Mouse (Mus musculus) inflammation-experienced regulatory T-cells, adult 6 months (primary cell): ENCODE results near the gene Oosp1. TPM values are rescaled to one million over a fixed set of nuclear protein-coding genes. Genes with fewer than 3 reads are reported as not detected.

Experiments used
- ATAC-seq: one replicate; pipeline ENCODE4 v1.8.0; 2017
- polyA plus RNA-seq, 3 experiments: library from polyadenylated mRNA; unstranded; fragments of 100-300 nt; shearing (Covaris generic); gene quantifications; one replicate each; pipeline ENCODE4 v1.2.1; 2017

The Oosp1 gene
- polyA plus RNA-seq: not detected

DNA sequence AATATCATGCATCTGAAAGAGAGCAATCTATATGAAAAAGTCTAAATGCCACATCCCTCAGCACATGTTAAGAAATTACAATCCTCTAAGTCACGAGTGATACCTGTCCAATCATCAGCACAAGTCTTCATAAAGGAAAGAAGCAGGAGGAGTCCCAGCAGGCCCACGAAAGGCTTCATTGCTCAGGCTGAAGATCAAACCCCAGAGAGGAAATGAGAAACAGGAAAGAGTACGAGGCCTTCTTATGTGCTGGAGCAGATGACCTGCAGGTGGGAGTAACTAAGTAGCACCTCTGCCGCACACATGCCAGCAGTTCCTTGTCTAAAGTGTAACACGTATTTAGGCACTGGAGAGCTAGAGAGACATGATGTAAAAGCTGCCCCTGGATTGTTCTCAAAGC is at the start of gene Oosp1:
Gene Oosp1, minus strand, starts transcription at position 312 of the 400 bp plus-strand sequence.
- no peak for ATAC-seq

DNA sequence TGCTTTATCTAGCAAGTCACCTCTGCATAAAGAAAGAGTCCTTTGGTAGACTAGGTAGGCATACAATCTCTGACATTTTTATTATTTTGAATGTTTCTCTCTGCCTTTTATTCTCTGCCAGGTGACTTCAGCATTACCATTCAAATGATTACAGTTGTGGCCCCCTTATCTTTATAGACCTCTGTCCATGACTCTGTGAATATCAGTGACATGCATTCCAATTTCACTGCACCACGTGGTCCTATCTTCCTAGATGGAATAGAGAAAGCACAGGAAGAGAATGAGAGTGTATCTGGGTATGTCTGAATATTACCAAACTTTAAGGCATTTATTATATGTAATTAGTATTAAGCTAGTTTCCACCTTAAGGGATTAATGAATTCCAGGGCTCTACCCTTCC is 45.5 kb upstream of the Oosp1 start:
- ATAC-seq: no peak

DNA sequence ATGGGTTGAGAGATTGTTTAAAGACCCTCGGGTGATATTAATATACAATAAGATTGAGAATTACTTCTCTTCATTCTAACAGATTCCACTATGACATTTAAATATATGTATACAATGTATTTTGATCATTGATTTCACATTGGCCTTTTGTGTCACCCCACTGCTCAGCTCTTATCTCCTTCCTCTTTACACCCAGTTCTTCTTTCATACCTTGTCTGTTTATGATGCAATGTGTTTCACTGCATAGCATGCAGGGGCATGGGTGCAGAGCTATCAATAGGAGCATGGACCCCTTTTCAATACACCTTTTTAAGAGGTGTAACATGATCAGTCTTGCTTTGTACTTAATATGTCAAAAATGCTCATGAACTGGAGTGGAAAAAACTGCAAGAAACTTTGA is 39.3 kb upstream of the Oosp1 start:
- ATAC-seq: no peak

DNA sequence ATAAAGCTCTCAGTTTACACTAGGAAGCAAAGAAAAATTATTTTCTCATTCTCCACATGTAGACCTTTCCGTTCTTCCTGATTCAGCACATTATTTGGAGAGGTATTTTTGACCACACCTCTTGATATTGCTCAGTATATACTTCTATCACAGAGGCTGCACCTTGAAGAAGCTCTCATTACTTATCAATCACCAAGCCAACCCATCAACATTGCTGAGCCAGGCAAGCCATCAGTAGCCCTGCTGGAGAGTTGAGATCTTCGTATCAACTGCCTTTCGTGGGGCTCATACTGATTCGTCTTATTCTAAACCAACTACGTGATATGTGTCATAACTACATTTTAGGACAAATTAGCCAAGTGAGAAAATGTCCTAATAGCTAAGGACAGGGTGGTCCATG is 36.4 kb upstream of the Oosp1 start:
- ATAC-seq: no peak

DNA sequence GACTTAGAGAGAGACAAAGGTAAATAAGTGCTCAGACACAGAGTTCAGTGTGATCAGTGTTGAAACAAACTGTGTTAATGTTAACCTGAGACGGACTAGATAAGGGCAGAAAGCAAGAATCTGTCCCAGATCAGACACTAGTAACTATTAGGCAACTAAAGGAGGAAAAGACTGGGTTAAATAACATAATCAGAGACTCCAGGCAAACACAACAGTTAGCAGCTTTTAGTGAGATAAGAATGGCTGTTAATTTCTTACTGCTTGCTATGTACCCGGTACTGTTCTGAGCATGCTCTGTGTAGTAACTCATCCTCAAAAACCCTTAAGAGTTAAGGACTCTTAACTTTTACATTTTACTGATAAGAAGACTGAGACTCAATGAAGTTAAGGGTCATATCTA is 35.0 kb upstream of the Oosp1 start:
- no peak for ATAC-seq

DNA sequence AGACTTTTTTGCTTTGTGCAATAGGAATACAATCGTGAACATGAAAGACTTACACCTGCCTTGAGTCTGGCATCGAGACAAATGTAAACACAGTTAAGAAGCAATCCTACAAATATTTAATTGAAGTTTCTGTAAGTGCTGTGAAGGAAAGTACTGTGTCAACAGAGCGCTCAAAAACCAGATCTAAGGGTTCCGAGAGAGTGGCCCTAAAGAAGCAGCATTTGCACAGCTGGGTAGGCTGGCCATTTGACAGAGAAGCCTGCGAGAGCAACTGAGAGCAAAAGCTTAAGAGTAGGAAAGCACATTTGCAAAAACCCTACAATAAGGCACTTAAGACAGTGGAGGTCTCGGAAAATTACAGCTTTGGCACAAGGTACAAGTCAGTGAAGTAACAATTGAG is 33.3 kb upstream of the Oosp1 start:
- ATAC-seq: no peak

DNA sequence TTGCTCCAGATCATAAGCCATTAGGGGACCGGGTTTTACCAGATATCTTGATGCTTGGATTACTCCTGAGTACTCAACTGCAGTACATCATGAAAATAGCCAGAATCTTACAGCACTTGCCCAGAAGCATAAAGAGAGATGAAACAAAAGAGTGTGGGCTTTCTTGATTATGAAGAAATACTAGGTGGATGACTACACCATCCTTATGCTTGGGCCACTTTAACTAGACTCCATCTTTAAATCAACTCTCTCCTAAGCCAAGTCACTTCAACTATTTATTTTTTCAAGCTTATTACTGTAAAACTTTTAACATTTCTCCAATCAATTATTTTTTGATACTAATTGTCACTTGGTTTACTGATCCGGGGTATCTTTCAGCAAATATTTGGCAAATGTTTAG is 32.9 kb upstream of the Oosp1 start:
- ATAC-seq: no peak

DNA sequence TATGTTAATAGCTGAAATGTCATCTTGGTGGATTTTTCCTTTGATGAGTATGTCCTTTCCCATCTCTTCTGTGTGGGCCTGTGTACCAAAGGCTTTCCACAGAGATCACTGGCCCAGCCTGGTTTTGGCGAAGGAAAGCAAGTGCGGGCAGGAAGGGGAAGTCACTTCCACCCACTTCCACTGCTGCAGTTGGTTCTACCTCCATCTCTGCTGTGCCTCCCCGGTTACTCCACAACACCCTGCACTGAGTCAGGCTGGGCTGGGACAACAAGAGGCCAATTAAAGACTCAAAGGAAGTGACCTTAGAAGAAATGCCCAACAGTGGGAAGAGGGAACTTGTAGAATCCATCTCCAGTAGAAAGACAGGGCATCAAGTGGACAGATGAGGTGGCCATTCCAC is 29.1 kb upstream of the Oosp1 start:
- ATAC-seq: no peak

DNA sequence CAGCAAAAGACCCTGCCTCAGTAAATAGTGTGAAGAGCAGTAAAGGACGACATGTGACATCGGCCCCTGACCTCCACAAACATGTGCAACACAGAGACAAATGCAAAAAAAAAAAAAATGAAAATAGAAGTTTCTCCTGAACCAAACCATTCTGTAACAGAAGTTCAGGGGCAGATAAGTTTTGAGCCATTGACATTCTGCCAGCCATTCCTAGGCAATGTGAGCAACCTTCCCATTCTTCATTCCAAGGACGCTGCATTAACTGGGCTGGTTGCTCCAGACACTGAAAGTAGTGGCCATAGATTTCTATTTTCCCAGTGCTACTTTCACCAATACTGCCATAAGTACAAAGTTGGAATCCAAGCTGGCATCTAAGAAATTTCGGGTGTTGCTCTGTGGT is 21.5 kb upstream of the Oosp1 start:
- no peak for ATAC-seq

DNA sequence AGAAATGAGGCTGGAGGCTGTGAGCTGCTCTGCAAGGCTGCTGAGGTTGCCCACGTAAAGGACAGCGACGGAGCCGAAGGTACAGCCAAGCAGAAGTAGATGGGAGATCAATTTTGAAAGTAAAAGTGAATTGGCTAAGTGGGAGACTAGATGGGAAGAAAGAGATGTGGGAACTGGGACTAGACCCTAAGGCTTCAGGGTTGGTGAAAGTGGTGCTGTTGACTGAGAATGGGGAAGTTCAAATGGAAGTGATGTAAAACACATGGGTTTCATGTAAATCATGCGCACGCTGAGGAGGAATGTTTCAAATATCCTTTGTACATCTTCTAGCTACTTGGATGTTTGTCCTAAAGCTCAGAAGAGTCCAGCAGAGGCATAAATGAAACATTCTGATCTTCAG is 7.4 kb upstream of the Oosp1 start:
- ATAC-seq: no peak

DNA sequence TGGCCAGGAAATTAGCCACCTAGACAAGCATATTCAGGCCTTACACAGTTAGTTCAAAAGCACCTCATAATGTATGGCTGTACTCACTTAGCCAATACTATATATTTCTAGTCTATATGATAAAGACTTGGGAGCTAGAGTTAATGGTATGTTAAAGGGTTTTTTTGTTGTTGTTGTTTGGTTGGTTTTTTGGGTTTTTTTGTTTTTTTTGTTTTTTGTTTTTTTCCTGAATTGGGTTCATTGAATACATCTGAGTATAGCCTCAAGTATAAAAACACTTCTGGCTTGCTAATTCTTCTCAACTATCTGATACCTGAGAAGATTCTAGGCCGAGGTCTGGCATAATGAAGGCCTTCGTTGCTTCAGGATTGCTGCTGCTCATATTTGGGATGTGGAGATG is 5.8 kb upstream of the Oosp1 start, which contains the start of gene Oosp3:
Gene Oosp3, plus strand, starts transcription at position 301 of the 400 bp plus-strand sequence.
- no peak for ATAC-seq

DNA sequence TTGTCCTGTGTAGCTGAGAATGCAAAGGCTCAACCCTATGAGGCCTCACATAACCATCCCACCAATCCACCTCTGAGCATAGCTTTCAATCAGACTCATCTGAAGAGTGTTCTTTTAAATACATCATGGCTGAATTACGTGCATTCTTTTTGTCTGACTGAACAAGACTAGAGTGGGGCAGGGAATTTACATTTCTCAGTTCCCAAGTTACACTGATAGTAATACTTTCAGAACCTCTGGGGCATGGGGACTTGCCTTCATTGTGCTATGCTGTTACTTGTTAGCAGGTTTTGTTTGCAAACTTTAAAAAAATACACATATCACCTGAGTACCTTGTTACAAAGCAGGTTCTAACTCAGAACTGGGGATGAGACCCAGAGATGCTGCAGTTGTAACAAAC is 504 bp upstream of the Oosp1 start:
- ATAC-seq: no peak

DNA sequence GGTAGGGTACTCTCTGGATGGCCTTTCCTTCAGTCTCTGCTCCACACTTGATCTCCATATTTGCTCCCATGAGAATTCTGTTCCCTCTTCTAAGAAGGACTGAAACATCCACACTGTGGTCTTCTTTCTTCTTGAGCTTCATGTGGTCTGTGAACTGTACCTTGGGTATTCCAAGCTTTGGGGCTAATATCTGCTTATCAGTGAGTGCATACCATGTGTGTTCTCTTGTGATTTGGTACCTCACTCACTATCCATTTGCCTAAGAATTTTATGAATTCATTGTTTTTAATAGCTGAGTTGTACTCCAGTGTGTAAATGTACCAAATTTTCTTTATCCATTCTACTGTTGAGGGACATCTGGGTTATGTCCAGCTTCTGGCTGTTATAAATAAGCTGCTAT is 29.4 kb downstream of the Oosp1 start:
- no peak for ATAC-seq

DNA sequence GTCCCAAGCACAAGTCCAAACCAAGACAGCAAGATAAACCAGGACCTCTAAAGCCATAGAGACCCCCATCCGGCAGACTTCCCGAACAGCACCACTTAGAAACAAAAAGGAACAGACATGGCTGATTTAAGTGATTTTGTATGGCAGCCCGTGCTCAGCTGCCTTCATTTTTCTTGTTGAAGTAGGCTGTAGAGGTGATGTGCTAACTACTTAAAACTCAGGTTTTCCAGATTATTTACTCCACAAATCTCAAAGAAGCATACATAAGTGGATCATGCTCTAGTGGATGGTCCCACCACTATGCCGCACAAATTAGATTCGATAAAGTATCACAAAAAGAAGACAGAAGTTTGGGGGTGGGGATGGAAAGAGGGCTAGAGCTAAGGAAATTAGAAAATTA is 30.5 kb downstream of the Oosp1 start, which contains the start of gene Oosp2:
Gene Oosp2, minus strand, starts transcription at position 101 of the 400 bp plus-strand sequence.
- no peak for ATAC-seq

DNA sequence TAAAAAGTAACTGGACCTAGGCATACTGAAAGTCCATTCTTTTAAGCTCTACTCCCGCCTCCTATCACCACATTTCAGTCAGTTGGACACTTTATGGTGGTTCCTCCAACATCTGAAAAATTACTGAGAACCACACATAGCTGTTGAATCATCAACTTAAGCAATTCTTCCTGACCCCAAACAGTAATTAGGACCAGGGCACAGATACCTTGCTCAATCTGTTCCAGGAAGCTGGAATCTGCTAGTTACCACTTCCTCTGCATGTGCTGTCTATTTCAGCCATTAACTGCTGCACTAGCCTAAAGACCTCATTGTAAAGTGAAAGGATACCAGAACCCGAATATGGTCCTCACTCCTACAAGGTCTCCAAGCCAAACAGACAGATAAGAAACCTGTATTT is 31.8 kb downstream of the Oosp1 start:
- ATAC-seq: no peak

DNA sequence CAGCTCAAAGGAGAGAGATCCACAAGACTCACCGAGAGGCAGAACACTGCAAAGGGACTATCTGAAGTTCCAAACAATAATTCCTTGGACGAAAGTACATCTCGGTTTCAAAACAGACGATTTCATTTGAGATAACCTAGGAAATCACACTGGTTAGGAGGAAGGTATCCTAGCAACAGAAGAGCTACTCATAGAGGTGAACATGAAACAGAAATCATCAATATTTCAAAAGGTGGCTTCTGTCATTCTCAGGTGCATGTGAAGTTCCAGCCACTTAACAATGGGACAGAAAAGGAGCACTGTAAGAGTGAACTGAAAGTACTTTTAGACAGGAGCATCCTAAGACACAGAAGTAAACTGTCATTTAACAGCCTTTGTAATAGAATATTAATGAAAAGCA is 41.4 kb downstream of the Oosp1 start:
- ATAC-seq: no peak

DNA sequence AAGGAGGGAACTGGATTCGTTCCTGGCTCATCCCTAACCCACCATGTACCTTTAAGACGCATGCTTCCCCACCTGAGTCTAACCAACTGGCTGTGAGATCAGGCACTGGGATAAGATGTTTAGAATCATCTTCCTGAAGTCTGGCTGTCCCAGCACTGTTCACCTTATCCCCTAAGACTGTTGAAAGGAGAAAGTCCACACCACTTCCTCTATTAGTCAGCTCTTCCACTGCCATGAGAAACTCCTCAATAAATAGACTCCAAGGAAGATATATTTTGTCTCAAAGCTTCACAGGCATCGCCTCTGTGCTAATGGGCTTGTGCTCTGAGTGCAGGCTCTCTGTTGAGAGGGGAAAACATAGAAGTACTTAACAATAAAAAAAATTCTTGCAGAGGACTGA is 44.8 kb downstream of the Oosp1 start:
- no peak for ATAC-seq

DNA sequence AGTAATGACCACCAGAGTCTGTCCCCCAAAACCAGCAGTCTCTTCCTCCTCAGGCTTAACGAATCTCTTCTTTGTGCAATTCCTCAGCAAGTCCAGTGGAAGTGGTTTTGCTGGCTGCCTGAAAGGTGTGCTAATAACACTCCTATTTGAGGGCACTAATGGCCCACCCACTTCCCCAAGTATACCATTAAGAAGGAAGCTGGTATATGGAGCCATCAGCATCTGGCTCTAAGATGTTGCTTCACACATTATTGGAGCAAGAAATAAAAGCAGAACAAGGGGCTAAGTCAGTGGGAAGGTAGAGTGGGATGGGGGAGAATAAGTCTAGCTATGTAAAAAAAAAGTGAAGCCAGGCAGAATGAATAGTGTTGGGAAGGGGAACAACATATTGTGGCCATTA is 50.2 kb downstream of the Oosp1 start, which contains the start of gene Ms4a3:
Gene Ms4a3, minus strand, starts transcription at position 120 of the 400 bp plus-strand sequence.
- no peak for ATAC-seq

DNA sequence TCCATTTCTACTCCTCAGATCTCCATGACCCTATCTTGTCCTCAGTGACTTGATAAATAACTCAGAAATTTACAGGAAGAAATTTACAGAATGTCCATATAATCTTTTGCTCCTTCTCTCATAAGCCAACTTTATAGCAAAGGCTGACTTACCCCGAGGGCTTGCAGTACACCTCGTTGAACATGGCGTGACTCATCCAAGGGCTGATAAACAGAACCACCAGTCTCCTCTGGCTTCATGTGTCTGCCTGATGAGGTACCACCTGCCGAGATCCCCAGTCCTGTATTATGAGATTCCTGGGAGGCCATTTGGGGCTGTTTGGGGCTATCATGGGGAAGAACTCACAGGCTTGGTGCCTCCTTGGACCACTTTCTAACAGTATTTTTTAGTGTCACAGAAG is 51.9 kb downstream of the Oosp1 start:
- ATAC-seq: no peak

DNA sequence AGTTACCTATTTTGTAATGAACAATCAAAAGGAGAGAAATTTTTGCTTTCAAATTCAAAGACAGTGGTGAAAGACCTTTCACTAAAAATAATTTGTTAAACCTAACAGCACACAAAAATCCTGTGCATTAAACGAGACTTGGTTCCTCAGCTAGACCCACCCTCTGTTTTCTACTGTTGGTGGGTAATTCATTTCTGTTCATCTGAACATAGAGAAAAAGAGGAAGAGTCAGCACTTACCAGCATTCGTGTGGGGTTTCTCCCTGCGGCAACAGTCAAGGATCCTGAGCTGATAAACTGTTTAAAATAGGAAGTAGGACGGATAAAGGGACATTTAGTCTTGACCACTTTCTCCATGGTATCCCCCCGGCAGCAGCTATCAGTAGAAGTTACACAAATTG is 55.4 kb downstream of the Oosp1 start:
- no peak for ATAC-seq

DNA sequence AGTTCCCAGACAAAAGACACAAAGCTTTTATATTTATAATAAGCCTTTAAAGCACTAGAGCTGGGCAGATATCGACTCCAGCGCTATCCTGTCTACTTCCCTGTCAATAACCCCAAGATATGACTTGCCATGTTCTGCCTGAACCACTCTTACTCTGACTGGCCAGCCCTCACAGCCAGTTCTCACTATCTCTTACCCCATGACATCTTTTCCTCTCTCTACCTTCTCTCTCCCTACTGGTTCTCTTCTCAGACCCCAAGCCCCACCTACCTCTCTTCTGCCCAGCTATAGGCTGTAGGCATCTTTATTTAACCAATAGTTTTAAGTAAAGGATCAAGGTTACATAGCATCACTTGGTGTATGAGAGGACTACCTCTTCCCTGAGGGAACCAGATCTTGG is 56.6 kb downstream of the Oosp1 start:
- ATAC-seq: no peak

DNA sequence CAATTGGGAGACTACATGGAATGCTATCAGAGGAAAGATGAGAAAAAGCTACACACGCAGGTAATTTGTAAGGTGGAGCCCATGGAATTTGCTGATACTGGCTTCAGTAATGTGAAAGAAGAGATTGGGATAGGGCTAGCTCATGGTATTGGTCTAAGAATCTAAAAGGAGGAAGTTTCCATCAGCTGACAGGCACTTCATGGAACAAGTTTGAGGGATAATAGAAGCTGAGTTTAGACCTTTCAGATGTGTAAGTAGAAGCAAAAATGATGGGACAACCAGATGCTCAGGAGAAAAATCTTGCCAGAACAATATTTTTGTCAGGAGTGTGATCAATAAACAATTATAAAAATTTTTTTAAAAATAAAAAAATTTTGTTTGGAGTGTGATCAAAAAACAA is 57.2 kb downstream of the Oosp1 start:
- ATAC-seq: no peak

DNA sequence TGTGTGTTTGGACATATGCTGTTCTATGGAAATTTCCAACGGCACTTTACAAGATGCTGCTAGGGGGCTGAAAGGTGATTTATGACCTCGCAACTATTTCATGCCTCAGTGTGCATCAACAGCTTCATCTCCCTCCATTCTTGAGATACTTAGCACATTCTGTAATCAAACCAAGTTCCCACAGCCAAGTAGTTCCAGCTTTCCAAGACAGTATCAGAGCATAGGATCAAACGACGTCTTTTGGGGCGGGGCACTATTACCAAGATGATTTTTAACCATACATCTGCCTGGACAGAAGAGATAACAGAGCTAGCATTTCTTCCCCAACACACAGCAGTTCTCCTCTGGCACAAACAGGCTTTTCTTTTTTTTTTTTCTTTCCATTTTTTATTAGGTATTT is 65.7 kb downstream of the Oosp1 start:
- no peak for ATAC-seq

DNA sequence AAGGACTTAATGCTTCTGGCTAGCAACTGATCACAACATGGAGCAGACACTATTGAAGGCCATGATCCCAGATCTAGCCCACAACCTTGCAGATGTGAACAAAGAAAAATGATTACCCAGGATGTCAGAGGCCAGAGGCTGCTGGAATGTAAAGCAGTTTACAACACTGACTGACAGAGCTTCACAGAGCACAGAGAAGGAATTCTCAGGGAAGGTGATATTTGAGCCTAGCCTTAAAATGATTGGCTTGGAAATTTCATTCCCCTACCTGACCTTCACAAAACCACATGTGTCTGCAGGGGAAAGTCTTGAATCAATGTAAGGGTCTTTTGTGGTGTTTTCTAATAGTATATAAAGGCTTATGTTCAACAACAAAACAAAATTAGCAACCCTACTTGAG is 66.2 kb downstream of the Oosp1 start:
- ATAC-seq: no peak

DNA sequence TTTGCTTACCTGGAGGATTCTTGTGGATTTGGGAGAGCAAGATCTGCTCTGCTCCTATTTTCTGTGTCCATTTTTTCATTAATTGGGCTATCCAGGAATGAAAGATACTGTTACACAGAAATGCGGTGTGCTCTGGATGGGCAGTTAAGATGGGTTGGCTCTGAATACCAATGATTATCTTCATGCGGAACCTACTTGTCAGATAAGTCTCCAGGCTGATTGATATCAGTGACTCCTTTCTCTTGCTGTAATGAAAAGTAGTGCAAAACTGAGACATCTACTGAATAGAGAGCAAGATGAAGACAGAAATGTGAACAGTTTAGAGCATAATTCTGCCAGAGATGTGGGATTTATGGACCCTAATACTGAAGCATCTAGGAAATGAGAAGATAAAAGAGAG is 67.4 kb downstream of the Oosp1 start, which contains the start of gene Ms4a2:
Gene Ms4a2, minus strand, starts transcription at position 169 of the 400 bp plus-strand sequence.
- no peak for ATAC-seq

DNA sequence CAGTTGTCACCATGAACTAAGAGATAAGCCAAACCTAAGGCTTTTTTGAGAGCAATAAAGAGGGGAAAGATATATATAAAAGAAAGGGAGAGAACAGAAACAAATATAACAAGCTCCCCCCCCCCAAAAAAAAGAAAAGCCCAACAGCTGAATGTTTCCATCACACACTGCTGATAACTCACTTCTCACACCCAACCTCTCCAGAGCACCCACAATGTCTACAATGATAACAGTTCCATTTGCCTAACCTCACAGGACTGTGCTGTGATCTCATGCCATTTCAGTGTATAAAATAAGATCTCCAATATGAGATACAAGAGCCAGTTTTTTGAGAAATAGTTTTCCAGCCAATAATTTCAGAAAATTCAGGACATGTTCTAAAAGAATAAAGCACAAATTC is 73.0 kb downstream of the Oosp1 start:
- ATAC-seq: no peak
